Mouse (Mus musculus): Measurements from ENCODE around the gene Hoxc4.

Hoxc4 gene

DNA sequence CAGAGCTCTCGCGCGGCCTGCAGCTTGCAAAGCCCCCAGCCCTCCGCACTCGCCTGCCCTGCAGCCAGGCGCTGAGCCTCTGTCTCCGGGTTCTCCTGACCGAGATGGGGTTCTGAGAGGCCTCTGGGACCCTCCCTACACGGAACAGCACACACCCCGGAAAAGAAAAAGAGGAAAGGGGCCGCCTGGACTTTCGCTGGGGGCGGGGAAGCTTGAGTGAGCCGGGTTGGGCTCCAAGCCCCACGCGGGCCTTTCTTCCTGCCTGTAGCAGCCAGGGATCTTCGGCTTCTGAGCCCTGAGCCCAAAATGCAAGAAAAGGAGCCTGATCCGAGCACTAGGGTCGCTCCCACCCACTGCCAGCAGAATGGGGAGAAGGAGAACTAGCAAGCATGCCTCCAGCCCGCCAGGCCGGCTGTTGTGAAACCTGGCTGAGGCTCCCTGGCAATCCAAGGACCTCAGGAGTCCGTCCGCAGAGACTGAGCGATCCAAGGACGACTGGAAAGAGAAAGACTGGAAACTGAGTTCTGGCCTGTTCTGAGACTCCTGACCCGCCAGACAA is 6.7 kb upstream of the Hoxc4 start:
- DNase-seq (ENCODE audit: low read depth, low spot score) = peak; percentile 39

DNA sequence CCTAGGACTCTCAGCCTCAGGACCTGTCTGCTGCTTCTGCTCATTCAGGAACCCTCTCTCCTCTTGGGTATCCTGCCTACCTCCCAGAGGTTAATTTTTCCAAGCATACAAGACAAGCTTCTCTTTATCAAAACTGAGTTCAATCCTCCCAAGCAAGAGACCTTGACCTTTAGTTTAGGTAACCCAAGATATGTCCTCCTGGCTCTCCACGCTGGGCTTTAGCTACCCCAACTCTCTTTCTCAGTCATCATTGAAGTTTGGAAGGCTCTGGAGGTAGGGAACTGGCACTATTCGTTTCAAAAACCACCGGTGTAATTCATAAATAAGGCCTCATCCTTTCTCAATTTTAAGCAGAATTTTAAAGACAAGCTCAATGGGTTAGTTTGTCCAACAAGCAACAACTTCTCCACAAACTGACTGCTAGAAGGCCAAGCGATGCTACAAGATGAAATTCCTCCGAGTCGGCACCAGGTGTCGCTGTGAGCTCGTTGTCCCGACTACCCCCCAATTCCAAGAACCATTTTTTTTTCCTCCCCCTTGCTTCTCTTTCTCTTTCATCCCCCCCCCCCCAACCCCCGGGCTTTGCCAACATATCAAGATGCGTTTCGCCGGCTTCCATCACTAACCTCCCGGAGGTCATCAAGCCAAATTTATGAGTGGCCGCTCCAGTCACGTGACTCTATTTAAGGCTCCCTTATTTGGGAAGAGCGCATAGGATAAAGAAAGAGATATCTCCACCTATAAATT is 5.3 kb upstream of the Hoxc4 start:
- DNase-seq (ENCODE audit: low read depth, low spot score) = peak; percentile 78

- DNase-seq (ENCODE audit: low read depth, low spot score) = peak; percentile 48
Observed at GRCm38 (mm10) chr15:103014166-103015008, 4.3 kb upstream of the Hoxc4 start.

DNA sequence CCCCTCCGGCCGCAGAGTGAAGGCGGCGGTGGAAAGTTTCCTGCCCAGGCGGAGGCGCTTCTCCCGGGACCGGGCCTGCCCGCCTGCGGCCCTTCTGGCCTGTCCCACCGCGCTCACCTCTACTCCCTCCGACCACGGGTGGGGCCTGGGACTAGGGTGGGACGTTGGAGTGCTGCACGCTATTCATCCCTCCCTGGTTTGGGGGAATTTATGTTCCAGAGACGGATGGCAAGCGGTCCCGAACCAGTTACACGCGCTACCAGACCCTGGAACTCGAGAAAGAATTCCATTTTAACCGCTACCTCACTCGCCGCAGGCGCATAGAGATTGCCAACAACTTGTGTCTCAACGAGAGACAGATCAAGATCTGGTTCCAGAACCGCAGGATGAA is 3.7 kb upstream of the Hoxc4 start:
- no peak for DNase-seq (ENCODE audit: low read depth, low spot score)

DNA sequence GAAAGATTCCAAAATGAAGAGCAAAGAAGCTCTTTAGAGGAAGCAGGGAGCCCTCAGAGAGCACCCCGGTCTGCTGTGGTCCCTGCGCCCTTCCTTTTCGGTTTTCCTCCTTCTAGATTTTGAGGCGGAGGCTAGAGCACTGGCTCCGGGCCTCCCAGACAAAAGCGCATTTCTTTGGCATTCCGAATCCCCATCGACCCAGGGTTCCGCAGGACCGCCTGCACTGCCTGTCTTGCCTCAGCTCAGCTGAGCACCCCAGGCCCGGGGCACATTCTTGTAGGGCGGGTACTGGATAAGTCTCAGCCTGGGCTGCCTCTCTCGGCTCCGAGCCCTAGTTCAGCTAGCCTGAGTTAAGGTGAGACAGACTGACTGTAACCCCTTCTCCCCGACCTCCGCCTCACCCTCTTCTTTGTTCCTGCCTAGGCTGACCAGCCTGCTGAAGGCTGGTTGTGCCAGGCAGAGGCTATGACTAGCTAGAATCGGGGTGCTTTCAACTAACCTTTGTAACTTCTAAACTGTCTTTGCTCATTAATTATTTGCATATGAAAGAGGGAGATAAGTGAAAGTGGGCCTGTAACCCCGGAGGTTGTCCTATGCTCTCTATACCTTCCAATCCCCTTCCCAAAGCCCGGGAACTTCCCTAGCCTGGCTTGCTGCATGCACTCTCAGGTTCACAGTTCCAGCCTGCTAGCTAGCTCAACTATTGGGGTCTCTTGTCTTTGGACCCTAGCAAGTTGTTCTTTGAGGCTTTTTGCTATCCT is 3.1 kb upstream of the Hoxc4 start:
- no peak for DNase-seq (ENCODE audit: low read depth, low spot score)

GRCm38 (mm10) chr15:103020899-103021418 is 2.2 kb downstream of the Hoxc4 start:
- no peak for DNase-seq (ENCODE audit: low read depth, low spot score)

DNA sequence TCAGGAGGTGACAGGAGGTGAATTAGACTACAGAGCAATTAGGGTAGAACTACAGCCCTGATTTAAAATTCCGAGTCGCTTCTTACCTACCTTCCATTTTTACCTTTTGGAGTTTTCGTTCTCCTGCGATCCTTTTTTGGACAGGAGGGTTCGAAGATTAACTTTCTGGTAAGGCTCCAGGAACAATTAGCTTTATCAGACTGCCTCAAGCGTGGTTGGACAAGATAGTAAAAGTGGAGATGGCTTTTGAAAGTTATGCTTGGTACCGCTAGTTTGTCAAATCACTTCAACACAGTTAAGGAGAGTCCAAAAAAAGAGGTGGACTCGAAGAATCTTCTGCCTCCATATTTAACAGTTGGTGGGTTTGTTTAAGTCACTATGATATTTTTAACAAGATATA is 2.8 kb downstream of the Hoxc4 start:
- DNase-seq (ENCODE audit: low read depth, low spot score) = no peak

DNA sequence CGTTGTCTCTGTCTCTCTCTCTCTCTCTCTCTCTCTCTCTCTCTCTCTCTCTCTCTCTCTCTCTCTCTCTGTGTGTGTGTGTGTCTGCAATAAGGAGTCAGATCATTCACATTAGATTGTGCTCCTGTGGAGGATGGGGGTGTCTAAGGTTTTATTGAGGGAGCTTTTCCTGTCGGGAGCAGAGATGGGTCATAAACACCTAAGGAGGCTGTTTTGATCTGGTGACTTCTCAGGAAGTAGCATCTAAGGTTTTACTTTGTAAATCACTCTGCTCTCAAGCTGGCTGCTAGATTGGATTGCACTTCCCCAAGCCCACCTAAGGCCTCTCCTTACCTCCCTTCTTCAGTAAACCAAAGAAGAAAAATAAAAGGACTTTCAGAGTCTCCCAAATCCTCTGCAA is 5.4 kb downstream of the Hoxc4 start:
- DNase-seq (ENCODE audit: low read depth, low spot score) = no peak

- peak; percentile 69 for DNase-seq (ENCODE audit: low read depth, low spot score)
Observed at GRCm38 (mm10) chr15:103027266-103028235, 8.8 kb downstream of the Hoxc4 start.

DNA sequence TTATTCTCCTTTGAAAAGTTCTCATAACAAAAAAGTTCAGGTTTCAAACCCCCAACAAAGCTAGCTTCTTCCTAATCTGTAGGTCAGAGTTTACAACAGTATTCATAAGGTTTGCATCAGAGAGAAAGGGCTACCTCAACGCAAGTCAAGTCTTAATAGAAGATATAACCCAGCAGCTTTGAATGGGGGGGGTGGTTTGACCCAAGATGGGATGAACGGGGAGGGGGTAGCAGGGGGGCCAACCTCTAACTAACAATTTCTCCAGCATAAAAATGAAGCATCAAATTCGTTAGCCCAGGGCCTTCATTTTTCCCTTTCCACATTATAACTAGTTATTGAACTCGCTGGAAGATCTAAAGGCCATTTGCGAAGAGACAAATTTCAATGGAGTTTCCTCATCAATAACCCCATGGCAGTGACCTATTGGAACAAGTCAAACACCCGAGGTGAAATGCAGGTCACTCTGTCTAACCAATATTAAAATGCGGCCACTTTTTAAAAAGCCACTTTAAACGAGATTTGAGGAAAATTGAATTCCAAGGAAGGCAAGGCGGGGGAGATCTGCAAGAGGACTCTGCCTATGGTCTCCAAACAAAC is 10.3 kb downstream of the Hoxc4 start:
- DNase-seq (ENCODE audit: low read depth, low spot score) = no peak

DNA sequence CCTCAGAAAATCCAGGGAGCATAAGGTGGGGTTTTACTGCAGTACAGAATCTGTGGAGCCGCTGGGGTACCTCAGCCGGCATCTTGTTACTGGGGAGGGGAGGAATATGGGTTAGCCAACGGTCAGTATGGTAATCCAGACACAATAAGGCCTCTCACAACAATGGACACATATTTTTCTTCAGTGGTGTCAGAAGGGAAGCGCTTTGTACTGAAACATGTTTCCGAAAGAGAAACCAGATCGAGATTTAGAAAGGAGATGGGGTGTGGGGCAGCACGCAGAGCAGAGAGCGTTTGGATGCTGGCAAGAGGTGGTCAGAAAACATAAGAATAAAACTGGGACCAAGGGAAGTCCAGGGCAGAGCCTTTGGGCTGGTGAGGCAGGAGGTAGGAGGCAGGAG is 11.4 kb downstream of the Hoxc4 start:
- no peak for DNase-seq (ENCODE audit: low read depth, low spot score)

DNA sequence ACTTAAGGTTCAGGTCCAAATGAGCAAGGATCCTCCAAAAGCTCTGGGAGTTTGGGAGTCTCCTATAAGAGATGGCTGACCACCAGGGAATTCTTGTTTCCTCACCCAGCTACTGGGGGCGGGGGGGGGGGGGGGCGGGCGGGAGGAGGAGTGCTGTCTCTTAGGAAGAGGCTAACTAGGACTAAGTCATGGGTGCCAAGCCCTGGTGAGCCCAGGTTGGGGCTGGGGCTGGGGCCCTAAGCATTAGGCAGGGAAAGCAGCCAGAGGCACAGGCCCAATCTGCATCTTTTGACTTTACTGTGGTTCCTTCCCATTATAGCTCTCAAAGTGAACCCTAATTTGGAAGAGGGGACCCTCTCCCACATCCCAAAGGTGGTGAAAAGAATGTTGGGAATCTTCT is 13.4 kb downstream of the Hoxc4 start:
- no peak for DNase-seq (ENCODE audit: low read depth, low spot score)

DNA sequence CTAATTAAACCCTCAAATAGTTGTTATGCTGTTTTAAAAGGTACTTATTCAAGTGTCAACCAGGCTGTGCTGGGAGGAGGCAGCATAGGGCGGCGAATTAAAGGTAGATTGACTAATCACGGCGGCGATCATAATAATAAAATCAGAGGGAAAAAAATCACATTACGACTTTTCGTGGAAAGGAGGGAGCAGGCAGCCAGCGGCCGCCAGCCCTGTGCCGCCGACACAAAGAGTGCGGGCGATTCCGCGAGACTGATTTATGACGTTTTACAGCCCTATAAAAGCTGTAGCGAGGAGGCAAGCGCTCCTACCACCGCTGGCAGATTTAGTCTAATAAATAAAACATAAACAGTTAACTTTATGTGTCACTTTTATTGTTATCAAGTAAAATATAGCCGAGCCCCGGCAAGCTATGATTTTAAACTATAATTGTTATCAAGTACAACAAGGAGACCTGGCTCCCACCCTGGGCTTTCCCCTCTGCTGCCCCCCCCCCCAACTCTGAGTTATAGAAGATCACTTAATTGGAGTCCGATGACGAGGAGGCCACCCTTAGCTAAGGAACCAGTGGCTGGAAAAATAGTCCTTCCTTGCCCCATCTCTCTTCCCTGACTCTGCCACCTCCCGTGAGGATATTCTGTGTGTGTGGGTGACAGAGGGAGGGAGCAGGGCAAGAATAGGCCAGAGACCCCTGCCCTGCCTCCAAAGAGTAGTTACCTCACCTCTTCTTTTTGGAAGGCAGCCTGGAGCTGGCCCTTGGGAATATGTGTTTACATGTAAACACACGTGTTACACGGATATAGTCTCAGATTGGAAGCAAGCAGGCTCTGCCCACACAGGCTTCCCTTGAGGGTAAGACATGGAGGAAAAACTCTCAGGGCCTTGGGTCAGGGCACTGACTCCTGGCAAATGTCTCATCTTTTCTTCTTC is 14.2 kb downstream of the Hoxc4 start:
- DNase-seq (ENCODE audit: low read depth, low spot score) = no peak

- no peak for DNase-seq (ENCODE audit: low read depth, low spot score)
Observed at GRCm38 (mm10) chr15:103034043-103034806, 15.5 kb downstream of the Hoxc4 start.

- no peak for DNase-seq (ENCODE audit: low read depth, low spot score)
Observed at GRCm38 (mm10) chr15:103034807-103035547, 16.2 kb downstream of the Hoxc4 start.

GRCm38 (mm10) chr15:103035548-103035881 is 16.8 kb downstream of the Hoxc4 start:
- DNase-seq (ENCODE audit: low read depth, low spot score) = no peak

- no peak for DNase-seq (ENCODE audit: low read depth, low spot score)
Observed at GRCm38 (mm10) chr15:103037579-103037978, 18.8 kb downstream of the Hoxc4 start.
